Mouse (Mus musculus) heart, postnatal 4 days (tissue): ENCODE data around the gene Ifna12. TPM values are rescaled to one million over a fixed set of nuclear protein-coding genes. Genes with fewer than 3 reads are reported as not detected.
"Not testable (repeated sequence)": the region's sequence is repeated elsewhere in the genome, so short reads cannot be mapped to it uniquely, and the experiment has no call there.

Experiments
- DNase-seq: peaks from one replicate; pipeline ENCODE4 v3.0.0; 2021
- total RNA-seq, 2 experiments: library from RNA; stranded (reverse); gene quantifications; 2 replicates each; pipeline ENCODE4 v1.2.3; 2021

Ifna12 gene
- not detected for total RNA-seq

GRCm38 (mm10) chr4:88603276-88603675 is at the start of gene Ifna12:
Gene Ifna12, minus strand, starts transcription at chr4:88603376.
- DNase-seq = no peak

- DNase-seq = no peak
Measured at GRCm38 (mm10) chr4:88644359-88644758, 41.2 kb upstream of the Ifna12 start, which contains the start of gene Ifna13. Gene Ifna13, minus strand, starts transcription at chr4:88644459.

GRCm38 (mm10) chr4:88642526-88642925 is 39.4 kb upstream of the Ifna12 start:
- DNase-seq = no peak

GRCm38 (mm10) chr4:88641077-88641831 is 38.1 kb upstream of the Ifna12 start:
- DNase-seq = peak; percentile 99

GRCm38 (mm10) chr4:88640704-88641076 is 37.5 kb upstream of the Ifna12 start:
- DNase-seq = no peak

GRCm38 (mm10) chr4:88634311-88634710 is 31.1 kb upstream of the Ifna12 start, which contains the start of gene C87499:
Gene C87499, minus strand, starts transcription at chr4:88634411.
- DNase-seq = no peak

- no peak for DNase-seq
Measured at GRCm38 (mm10) chr4:88592285-88592684, 10.9 kb downstream of the Ifna12 start, which contains the start of gene Ifna9. Gene Ifna9, minus strand, starts transcription at chr4:88592385.

GRCm38 (mm10) chr4:88571698-88572097 is 31.5 kb downstream of the Ifna12 start, which contains the start of gene Ifna14:
Gene Ifna14, minus strand, starts transcription at chr4:88571798.
- DNase-seq = no peak

GRCm38 (mm10) chr4:88561791-88562190 is 41.4 kb downstream of the Ifna12 start:
- DNase-seq = no peak

- not testable (repeated sequence) for DNase-seq
Measured at GRCm38 (mm10) chr4:88558145-88558544, 45.0 kb downstream of the Ifna12 start, which contains the start of gene Ifna15. Gene Ifna15, minus strand, starts transcription at chr4:88558245.

Other genes starting within 250 kb of the Ifna12 start
- 1 to 10 TPM; 4.7 to 4.8 TPM for gene Hacd4, start 164.4 kb downstream of the Ifna12 start, total RNA-seq
- gene Ifnb1, start 80.6 kb downstream of the Ifna12 start, total RNA-seq = not detected
- not detected for gene Ifna15, start 45.1 kb downstream of the Ifna12 start, total RNA-seq
- not detected for gene Ifna14, start 31.6 kb downstream of the Ifna12 start, total RNA-seq
- gene Ifna9, start 11.0 kb downstream of the Ifna12 start, total RNA-seq = not detected
- not detected for gene C87499, start 31.0 kb upstream of the Ifna12 start, total RNA-seq
- gene Ifna13, start 41.1 kb upstream of the Ifna12 start, total RNA-seq = not detected
- gene Ifna16, start 73.5 kb upstream of the Ifna12 start, total RNA-seq = not detected
- gene Ifna2, start 80.5 kb upstream of the Ifna12 start, total RNA-seq = not detected
- gene Ifnab, start 88.0 kb upstream of the Ifna12 start, total RNA-seq = not detected
- gene Gm26566, start 118.4 kb upstream of the Ifna12 start, total RNA-seq = under 1 TPM; 0.36 to 0.52 TPM
- 10 to 100 TPM; 89.6 to 91.9 TPM for gene Klhl9, start 119.1 kb upstream of the Ifna12 start, total RNA-seq
- not detected for gene Gm13271, start 151.5 kb upstream of the Ifna12 start, total RNA-seq
- not detected for gene Gm13283, start 156.7 kb upstream of the Ifna12 start, total RNA-seq
- not detected for gene Gm13290, start 170.5 kb upstream of the Ifna12 start, total RNA-seq
- not detected for gene Gm13289, start 173.5 kb upstream of the Ifna12 start, total RNA-seq
- not detected for gene Gm13272, start 176.5 kb upstream of the Ifna12 start, total RNA-seq
- under 1 TPM in 1 of 2 experiments, not detected in 1; 0.23 TPM for gene Ifnz, start 178.8 kb upstream of the Ifna12 start, total RNA-seq
- gene Gm13276, start 182.3 kb upstream of the Ifna12 start, total RNA-seq = not detected
- gene Gm13277, start 185.3 kb upstream of the Ifna12 start, total RNA-seq = not detected
- not detected for gene Gm13278, start 188.2 kb upstream of the Ifna12 start, total RNA-seq
- not detected for gene Gm13275, start 191.1 kb upstream of the Ifna12 start, total RNA-seq
- gene Gm13279, start 194.0 kb upstream of the Ifna12 start, total RNA-seq = not detected
- gene Gm13285, start 196.3 kb upstream of the Ifna12 start, total RNA-seq = under 1 TPM in 1 of 2 experiments, not detected in 1; 0.31 TPM
- gene Gm13287, start 199.9 kb upstream of the Ifna12 start, total RNA-seq = not detected
- under 1 TPM in 1 of 2 experiments, not detected in 1; 0.14 TPM for gene Gm13288, start 202.2 kb upstream of the Ifna12 start, total RNA-seq
- not detected for gene Ifna7, start 212.9 kb upstream of the Ifna12 start, total RNA-seq
- gene Ifna11, start 216.6 kb upstream of the Ifna12 start, total RNA-seq = not detected
- not detected for gene Ifna6, start 224.0 kb upstream of the Ifna12 start, total RNA-seq
- not detected for gene Ifna5, start 232.1 kb upstream of the Ifna12 start, total RNA-seq
- not detected for gene Ifna4, start 238.5 kb upstream of the Ifna12 start, total RNA-seq
- not detected for gene Ifna1, start 246.7 kb upstream of the Ifna12 start, total RNA-seq